Mouse (Mus musculus) layer of hippocampus, adult 11-12 months (tissue): ENCODE data around the gene Mynn.
A peak's percentile ranks its signal among the peaks of the same experiment; 100 is the strongest.

Source experiments
- DNase-seq: peaks from one replicate; pipeline ENCODE4 v3.0.0; 2022; ENCODE audit warnings: low spot score

Gene Mynn

GRCm38 (mm10) chr3:30644207-30644606 is 42.3 kb downstream of the Mynn start, which contains the start of gene Lrriq4:
Gene Lrriq4, plus strand, starts transcription at chr3:30644507.
- no peak for DNase-seq

GRCm38 (mm10) chr3:30646761-30647160 is 44.9 kb downstream of the Mynn start:
- DNase-seq, result no peak

DNA sequence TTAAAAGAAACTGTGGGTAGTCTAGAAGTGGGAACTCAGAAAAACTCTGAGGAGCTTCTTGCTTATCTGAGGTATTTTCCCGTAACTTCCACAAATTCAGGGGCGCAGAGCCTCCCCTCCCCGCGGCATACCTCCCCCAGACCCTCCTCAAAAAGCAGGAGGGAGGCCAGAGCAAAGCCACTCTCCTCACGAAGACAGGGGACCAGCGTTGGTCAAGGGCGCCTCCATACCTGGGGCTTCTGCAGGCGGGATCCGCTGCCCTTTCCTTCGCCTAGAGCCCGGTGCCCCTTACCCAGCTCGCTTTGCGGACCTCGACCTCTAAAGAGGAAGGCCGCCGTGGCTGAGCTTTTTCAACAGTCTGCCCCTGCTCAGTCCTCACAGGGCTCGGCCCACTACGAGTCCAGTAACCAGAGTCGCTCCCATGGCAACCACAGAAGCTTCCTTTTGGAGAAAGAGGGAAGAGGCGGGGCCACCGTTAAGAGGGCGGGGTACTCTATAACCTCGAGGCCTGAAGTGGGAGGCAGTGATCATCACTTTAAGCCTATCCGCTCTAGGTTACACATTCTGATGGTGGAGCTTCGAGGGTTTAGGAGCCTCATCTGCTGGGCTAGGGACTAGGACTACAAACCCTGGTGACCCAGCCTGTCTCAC is 45.7 kb downstream of the Mynn start, which contains the start of gene Lrrc34:
Gene Lrrc34 (minus strand): TSS at position 430 of the 651 bp plus-strand sequence.
- peak; percentile 18 for DNase-seq

DNA sequence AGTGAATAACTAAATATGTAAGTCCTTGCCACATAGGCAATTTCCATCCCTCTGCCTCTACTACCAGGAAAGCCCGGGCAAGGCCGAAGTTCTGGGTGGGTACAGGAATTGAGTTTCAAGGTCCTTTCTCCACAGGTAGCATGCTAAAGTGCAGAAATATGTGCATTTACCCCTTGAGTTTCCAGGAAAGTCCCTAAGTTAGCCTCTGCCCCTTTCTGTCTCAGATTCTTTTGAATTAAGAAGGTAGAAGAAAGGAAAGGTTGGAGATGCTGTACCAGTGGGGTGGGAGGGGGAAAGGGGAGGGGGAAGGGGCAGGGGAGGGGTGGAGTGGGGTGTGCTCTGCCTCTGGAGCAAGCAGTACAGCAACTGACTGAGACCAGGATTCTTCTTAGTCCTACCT is 46.6 kb downstream of the Mynn start:
- no peak for DNase-seq

GRCm38 (mm10) chr3:30650062-30650841 is 48.4 kb downstream of the Mynn start:
- no peak for DNase-seq

GRCm38 (mm10) chr3:30655937-30656336 is 54.1 kb downstream of the Mynn start:
- DNase-seq, result no peak

GRCm38 (mm10) chr3:30658486-30658885 is 56.6 kb downstream of the Mynn start:
- DNase-seq, result no peak
